ENCODE assay signal across 22 mouse cellular contexts in the genomic region with DNA sequence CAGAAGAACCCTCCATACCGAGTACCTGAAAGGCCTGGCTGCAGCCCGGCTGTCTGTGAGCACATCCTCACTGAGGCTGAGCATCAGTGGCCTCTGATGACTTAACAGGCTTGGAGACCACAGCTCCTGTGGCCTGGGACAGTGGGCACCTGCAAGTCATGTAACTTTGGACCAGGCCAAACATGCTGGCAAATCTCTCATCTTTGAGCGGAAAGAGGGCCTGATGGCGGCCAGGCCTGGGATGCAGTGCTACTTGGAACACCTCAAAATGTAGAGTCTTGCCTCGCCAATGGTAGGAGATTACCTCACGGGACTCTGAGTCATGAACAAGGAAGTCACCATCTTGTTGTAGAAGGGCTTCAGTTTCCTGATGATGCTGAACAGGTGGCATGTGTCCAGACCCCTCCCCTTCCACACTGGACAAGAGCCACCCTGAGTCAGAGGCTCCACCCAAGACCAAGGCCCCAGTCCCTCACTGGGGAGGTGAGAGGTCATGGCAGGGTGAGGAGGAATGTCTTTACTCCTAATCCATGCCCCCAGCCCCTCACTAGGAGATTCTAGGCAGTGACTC. TPM values are rescaled to one million over a fixed set of nuclear protein-coding genes. Genes with fewer than 3 reads are reported as not detected.
DNase-seq lines count a peak whose midpoint lies in the region; ATAC-seq and TF ChIP-seq lines count a peak whose summit lies in the region.
"Had no signal": no experiment of that assay in that cellular context is flagged by ENCODE, and none has a peak within 500 bp of the region (broad histone marks: within the 10 kb centered on the region; RNA-seq: fewer than 3 reads in every experiment).

No protein-coding gene starts in this region.

- TF ChIP-seq CTCF in kidney, adult 2 months (conservative IDR thresholded peaks at IDR 0.05; ENCODE audit: insufficient read depth, insufficient read length, low read depth, low read length): no peak
- TF ChIP-seq CTCF in C2C12 (IDR thresholded peaks at IDR 0.05; ENCODE audit: control insufficient read depth, insufficient read depth, insufficient read length): no peak

- no peaks in the 10 kb centered on the region for H3K27me3 ChIP-seq in kidney, adult 2 months (replicated peaks; ENCODE audit: control insufficient read depth, insufficient read depth, low read length)
- H3K27me3 ChIP-seq in kidney, embryonic 16.5 days (ENCODE audit: insufficient read depth, low read length): no peaks in the 10 kb centered on the region
- H3K27me3 ChIP-seq in C2C12 (ENCODE audit: control insufficient read depth, insufficient read depth, insufficient read length): no peaks in the 10 kb centered on the region

- no peak for TF ChIP-seq POLR2A in kidney, adult 2 months (IDR thresholded peaks at IDR 0.05; ENCODE audit: low read depth, low read length)

- no peak overlapping the region for H3K4me2 ChIP-seq in kidney, embryonic 16.5 days (replicated peaks; ENCODE audit: low read depth, low read length)
- H3K4me2 ChIP-seq: heart, embryonic 15.5 days; limb, embryonic 12.5 days; liver, embryonic 13.5 days had no signal

- no peak overlapping the region for H3K9ac ChIP-seq in kidney, embryonic 16.5 days (replicated peaks; ENCODE audit: low read length)
- H3K9ac ChIP-seq: heart, embryonic 15.5 days; limb, embryonic 12.5 days; liver, embryonic 13.5 days had no signal

- ATAC-seq in kidney, embryonic 16.5 days (ENCODE audit: low FRiP score, low TSS enrichment): no peak
- ATAC-seq: CD4-positive, CD25-positive, alpha-beta regulatory T cell, adult 4 months; hindbrain, embryonic 16.5 days; intestine, postnatal 0 days had no signal

- no peaks in the 10 kb centered on the region for H3K9me3 ChIP-seq in kidney, embryonic 16.5 days (ENCODE audit: low read length)
- H3K9me3 ChIP-seq: G1E; heart, embryonic 15.5 days; limb, embryonic 12.5 days; liver, embryonic 13.5 days; midbrain, embryonic 10.5 days had no signal

- H3K79me2 ChIP-seq in C2C12 (ENCODE audit: control insufficient read depth, insufficient read depth): no peaks in the 10 kb centered on the region

- intact Hi-C loops in heart, postnatal 14 days (cut with DNase I): no loop called here

- 80% methylated on average over 6 of the region's 6 CpGs for WGBS in kidney, adult 2 months
- WGBS in kidney, embryonic 16.5 days: 85% methylated on average over 6 of the region's 6 CpGs

- no peak overlapping the region for H3ac ChIP-seq in C2C12 (ENCODE audit: control insufficient read depth, insufficient read length, low read depth)

- H3K27ac ChIP-seq in kidney, adult 2 months (ENCODE audit: insufficient read depth, low read depth, low read length): no peak overlapping the region
- H3K27ac ChIP-seq in kidney, embryonic 16.5 days (ENCODE audit: low read length): no peak overlapping the region
- H3K27ac ChIP-seq: heart, embryonic 15.5 days; limb, embryonic 12.5 days; liver, embryonic 13.5 days; midbrain, embryonic 10.5 days had no signal

- DNase-seq in gastrocnemius, adult 18-20 months (ENCODE audit: low spot score): peak; percentile 80
- no peak for DNase-seq in gastrocnemius, postnatal 4 days (ENCODE audit: low spot score in 2 of 2)
- DNase-seq in kidney, adult 2 months: peak; percentile 16
- DNase-seq in heart, postnatal 14 days: peak; percentile 31 to 40
- DNase-seq in kidney, postnatal 36 days: no peak
- no peak for DNase-seq in right cerebral cortex, adult 2 months (ENCODE audit: low spot score in 2 of 2)
- DNase-seq: cerebellum, adult 9-11 months; kidney, postnatal 14 days; layer of hippocampus, adult 9-11 months; liver, embryonic 13.5 days; lung, postnatal 14 days; thymus, postnatal 14 days had no signal

- no peak overlapping the region for H3K4me3 ChIP-seq in kidney, adult 2 months (ENCODE audit: insufficient read depth, low read depth, low read length)
- no peak overlapping the region for H3K4me3 ChIP-seq in kidney, embryonic 16.5 days (ENCODE audit: low read length)
- no peak overlapping the region for H3K4me3 ChIP-seq in C2C12 (ENCODE audit: insufficient read depth, poor library complexity, severe bottlenecking)
- H3K4me3 ChIP-seq: heart, embryonic 15.5 days; limb, embryonic 12.5 days; liver, embryonic 13.5 days; midbrain, embryonic 10.5 days had no signal

- H3K4me1 ChIP-seq in kidney, adult 2 months (ENCODE audit: control insufficient read depth, insufficient read depth, low read length): no peaks in the 10 kb centered on the region
- peaks cover 8% of the 10 kb centered on the region for H3K4me1 ChIP-seq in kidney, embryonic 16.5 days (ENCODE audit: insufficient read depth, low read length)

- peaks cover 2% of the 10 kb centered on the region; the same call in 1 of the 2 replicates for H3K36me3 ChIP-seq in kidney, adult 2 months (ENCODE audit: control insufficient read depth, insufficient read depth, low read length)
- peaks cover 10% of the 10 kb centered on the region; the same call in 1 of the 2 replicates for H3K36me3 ChIP-seq in kidney, embryonic 16.5 days (ENCODE audit: insufficient read depth, low read length)
- H3K36me3 ChIP-seq in C2C12 (ENCODE audit: control insufficient read depth, insufficient read depth): peaks cover 12% of the 10 kb centered on the region

- no peaks in the 10 kb centered on the region for H3K79me3 ChIP-seq in C2C12 (ENCODE audit: low read depth)

TF ChIP-seq in C2C12, 6 proteins besides CTCF, POLR2A, EP300 and RAD21:
- TF ChIP-seq MYOD1 (IDR thresholded peaks at IDR 0.05; ENCODE audit: control insufficient read depth, insufficient read length, low read depth) (peak; percentile 64), USF1 (IDR thresholded peaks at IDR 0.05; ENCODE audit: low read depth) (no peak)

RNA-seq across cellular contexts. Expression of gene Vav1, which starts 11.3 kb away (rescaled TPM):
- total RNA-seq in gastrocnemius, adult 18-20 months (2021): under 1 TPM; 0.32 to 0.71 TPM
- total RNA-seq in gastrocnemius, postnatal 4 days (2021): 1 to 10 TPM; 2.1 to 3.4 TPM
- polyA plus RNA-seq in kidney, adult 2 months (2012; rRNA removed): 1.1 and 3.4 TPM in 2 replicates
- polyA plus RNA-seq in kidney, embryonic 16.5 days (2015; fragmentation: Nextera tagmentation; extraction: Ambion mirVana): 1.4 and 2.0 TPM in 2 replicates
- polyA plus RNA-seq in C2C12 (2012; fragmentation: generic; extraction: Trizol): not detected
- 1 to 10 TPM; 2.2 to 5.5 TPM for total RNA-seq in heart, postnatal 14 days (2021)

RNA-seq across cellular contexts. Expression of gene Trip10, which starts 18.4 kb away (rescaled TPM):
- 100 to 1,000 TPM; 142 to 174 TPM for total RNA-seq in gastrocnemius, adult 18-20 months (2021)
- 10 to 100 TPM; 61.0 to 81.5 TPM for total RNA-seq in gastrocnemius, postnatal 4 days (2021)
- polyA plus RNA-seq in kidney, adult 2 months (2012; rRNA removed): 30.4 and 35.6 TPM in 2 replicates
- polyA plus RNA-seq in kidney, embryonic 16.5 days (2015; fragmentation: Nextera tagmentation; extraction: Ambion mirVana): 52.6 and 55.0 TPM in 2 replicates
- polyA plus RNA-seq in C2C12 (2012; fragmentation: generic; extraction: Trizol): 45.7 TPM
- 10 to 100 TPM; 72.3 to 77.5 TPM for total RNA-seq in heart, postnatal 14 days (2021)

RNA-seq across cellular contexts. Expression of gene Gpr108, which starts 19.4 kb away (rescaled TPM):
- total RNA-seq in gastrocnemius, adult 18-20 months (2021): 10 to 100 TPM; 22.6 to 25.4 TPM
- total RNA-seq in gastrocnemius, postnatal 4 days (2021): 10 to 100 TPM; 24.8 to 25.6 TPM
- 36.7 and 39.6 TPM in 2 replicates for polyA plus RNA-seq in kidney, adult 2 months (2012; rRNA removed)
- polyA plus RNA-seq in kidney, embryonic 16.5 days (2015; fragmentation: Nextera tagmentation; extraction: Ambion mirVana): 39.0 and 42.8 TPM in 2 replicates
- polyA plus RNA-seq in C2C12 (2012; fragmentation: generic; extraction: Trizol): 24.7 TPM
- 10 to 100 TPM; 25.9 to 26.8 TPM for total RNA-seq in heart, postnatal 14 days (2021)

RNA-seq across cellular contexts. Expression of gene C3, which starts 39.7 kb away (rescaled TPM):
- 10 to 100 TPM; 23.2 to 26.2 TPM for total RNA-seq in gastrocnemius, adult 18-20 months (2021)
- 10 to 100 TPM in 1 of 2 experiments, 1 to 10 TPM in 1; 5.3 to 19.8 TPM for total RNA-seq in gastrocnemius, postnatal 4 days (2021)
- polyA plus RNA-seq in kidney, adult 2 months (2012; rRNA removed): 51.5 and 69.4 TPM in 2 replicates
- polyA plus RNA-seq in kidney, embryonic 16.5 days (2015; fragmentation: Nextera tagmentation; extraction: Ambion mirVana): 1.1 and 2.4 TPM in 2 replicates
- 0.01 TPM for polyA plus RNA-seq in C2C12 (2012; fragmentation: generic; extraction: Trizol)
- 10 to 100 TPM; 47.9 to 65.0 TPM for total RNA-seq in heart, postnatal 14 days (2021)
- polyA plus RNA-seq: forebrain, embryonic 11.5 days; midbrain, embryonic 10.5 days had no signal

Comparison
In these comparisons a context has a peak if more than half of its experiments do, and no peak if none do; other contexts are left out.
1. DNase-seq: peak in gastrocnemius, adult 18-20 months (single experiment), kidney, adult 2 months (single experiment) and heart, postnatal 14 days (2 of 2); none in gastrocnemius, postnatal 4 days (0 of 2), kidney, postnatal 36 days (0 of 2) and right cerebral cortex, adult 2 months (0 of 2).